Mouse (Mus musculus) bone marrow, adult 2 months (tissue): ENCODE measurements around the gene Axl. TPM values are rescaled to one million over a fixed set of nuclear protein-coding genes. Genes with fewer than 3 reads are reported as not detected.
A peak's percentile ranks its signal among the peaks of the same experiment; 100 is the strongest.

Experiments used
- H3K27ac ChIP-seq: fragments of 200-500 bp; 2 replicates; pipeline ENCODE4 v1.5.1; 2012; ENCODE audit warnings: low read depth, mild to moderate bottlenecking, control low read depth, inconsistent platforms, low read length; ENCODE audit not compliant: control insufficient read depth, poor library complexity, insufficient read depth
- H3K4me1 ChIP-seq: fragments of 200-500 bp; 2 replicates; pipeline ENCODE4 v1.6.1; 2011; ENCODE audit warnings: low read length; ENCODE audit not compliant: control insufficient read depth, insufficient read depth
- H3K4me3 ChIP-seq: fragments of 200-500 bp; replicated peaks from 2 replicates; pipeline ENCODE3; 2011; ENCODE audit warnings: mild to moderate bottlenecking, low read depth, low read length, control low read depth; ENCODE audit not compliant: control insufficient read depth
- CTCF ChIP-seq: fragments of 200-500 bp; IDR thresholded peaks from 2 replicates; pipeline ENCODE4 v1.5.1; 2011; ENCODE audit warnings: low read length, control low read depth; ENCODE audit not compliant: control insufficient read depth, insufficient read depth
- POLR2A ChIP-seq: fragments of 200-500 bp; IDR thresholded peaks from 2 replicates; pipeline ENCODE4 v1.6.1; 2011; ENCODE audit warnings: low read depth, mild to moderate bottlenecking, control low read depth, low read length, borderline replicate concordance; ENCODE audit not compliant: control insufficient read depth
- WGBS: fragments of 180-500 bp; shearing (Covaris S2); methylation state at CpG from one replicate; pipeline ENCODE4 v1.1.7; 2018; 5-methylcytosine and 5-hydroxymethylcytosine counted together
- polyA plus RNA-seq: library from polyadenylated mRNA; stranded (reverse); fragments of >200 nt; gene quantifications from 2 replicates; pipeline ENCODE4 v1.2.4, GENCODE M21; 2011; ENCODE audit warnings: low replicate concordance; ENCODE audit not compliant: missing spikeins, insufficient read depth, insufficient read length

Gene Axl
- polyA plus RNA-seq, 1 experiment = 37.6 TPM

GRCm38 (mm10) chr7:25717478-25717877 is 71.0 kb downstream of the Axl start:
- Histone ChIP-seq H3K27ac (no peak overlapping the region), H3K4me1 (peaks cover 1% of the 10 kb centered on the region; the same call in 1 of the 2 replicates), H3K4me3 (no peak overlapping the region)
- TF ChIP-seq POLR2A (no peak), CTCF (no peak)
- 85% methylated on average over 3 of the region's 3 CpGs for WGBS

GRCm38 (mm10) chr7:25715731-25716271 is 72.7 kb downstream of the Axl start:
- Histone ChIP-seq H3K27ac (no peak overlapping the region), H3K4me1 (peaks cover 1% of the 10 kb centered on the region; the same call in 1 of the 2 replicates), H3K4me3 (no peak overlapping the region)
- 92% methylated on average over 22 of the region's 22 CpGs for WGBS
- TF ChIP-seq CTCF (no peak), POLR2A (no peak)

GRCm38 (mm10) chr7:25714581-25714980 is 73.9 kb downstream of the Axl start:
- TF ChIP-seq CTCF = no peak
- TF ChIP-seq POLR2A = no peak
- H3K4me1 ChIP-seq = peaks cover 1% of the 10 kb centered on the region; the same call in 1 of the 2 replicates
- H3K27ac ChIP-seq = no peak overlapping the region
- 93% methylated on average over 8 of the region's 8 CpGs for WGBS
- H3K4me3 ChIP-seq = no peak overlapping the region

GRCm38 (mm10) chr7:25712801-25713200 is 75.7 kb downstream of the Axl start:
- no peak for TF ChIP-seq CTCF
- TF ChIP-seq POLR2A = no peak
- WGBS = 91% methylated on average over 9 of the region's 9 CpGs
- H3K4me3 ChIP-seq = no peak overlapping the region
- H3K4me1 ChIP-seq = peaks cover 7% of the 10 kb centered on the region
- no peak overlapping the region for H3K27ac ChIP-seq

GRCm38 (mm10) chr7:25711731-25712197 is 76.7 kb downstream of the Axl start:
- peak; percentile 17; the same call in 1 of the 2 replicates for TF ChIP-seq POLR2A
- TF ChIP-seq CTCF = no peak
- 15% methylated on average over 7 of the region's 7 CpGs for WGBS
- Histone ChIP-seq H3K4me3 (no peak overlapping the region), H3K27ac (peak overlapping the region; percentile 79), H3K4me1 (peaks cover 12% of the 10 kb centered on the region)

- Histone ChIP-seq H3K4me1 (peaks cover 15% of the 10 kb centered on the region), H3K4me3 (no peak overlapping the region), H3K27ac (peak overlapping the region; percentile 79)
- TF ChIP-seq CTCF = no peak
- no peak for TF ChIP-seq POLR2A
- WGBS = 41% methylated on average over 5 of the region's 5 CpGs
These were observed 77.3 kb downstream of the Axl start for GRCm38 (mm10) chr7:25711165-25711564.

GRCm38 (mm10) chr7:25710519-25711130 is 77.9 kb downstream of the Axl start:
- 40% methylated on average over 7 of the region's 7 CpGs for WGBS
- TF ChIP-seq POLR2A (no peak; the same call in 1 of the 2 replicates), CTCF (no peak)
- Histone ChIP-seq H3K27ac (peak overlapping the region; percentile 82), H3K4me3 (no peak overlapping the region), H3K4me1 (peaks cover 19% of the 10 kb centered on the region)

- Histone ChIP-seq H3K4me3 (no peak overlapping the region), H3K27ac (peak overlapping the region; percentile 82), H3K4me1 (peaks cover 19% of the 10 kb centered on the region)
- 20% methylated on average over 12 of the region's 12 CpGs for WGBS
- no peak for TF ChIP-seq CTCF
- 0 out of 2 replicates have a peak, but pooled peaks have one; percentile 4 for TF ChIP-seq POLR2A
These were observed 78.5 kb downstream of the Axl start for GRCm38 (mm10) chr7:25709961-25710360.
